Mouse (Mus musculus) kidney, adult 10 weeks (tissue): ENCODE data around the gene Oasl1. TPM values are rescaled to one million over a fixed set of nuclear protein-coding genes. Genes with fewer than 3 reads are reported as not detected.

ENCODE experiments used
- polyA plus RNA-seq: library from polyadenylated mRNA; stranded (reverse); fragments of 350-450 nt; fragmentation: Illumina TruSeq; extraction: RNeasy Lipid Tissue Mini Kit (QIAGEN cat#74804); gene quantifications from one replicate; pipeline ENCODE4 v1.2.3, GENCODE M21; 2014; ENCODE audit warnings: low read depth, low replicate concordance

Oasl1 gene
- not detected for polyA plus RNA-seq

DNA sequence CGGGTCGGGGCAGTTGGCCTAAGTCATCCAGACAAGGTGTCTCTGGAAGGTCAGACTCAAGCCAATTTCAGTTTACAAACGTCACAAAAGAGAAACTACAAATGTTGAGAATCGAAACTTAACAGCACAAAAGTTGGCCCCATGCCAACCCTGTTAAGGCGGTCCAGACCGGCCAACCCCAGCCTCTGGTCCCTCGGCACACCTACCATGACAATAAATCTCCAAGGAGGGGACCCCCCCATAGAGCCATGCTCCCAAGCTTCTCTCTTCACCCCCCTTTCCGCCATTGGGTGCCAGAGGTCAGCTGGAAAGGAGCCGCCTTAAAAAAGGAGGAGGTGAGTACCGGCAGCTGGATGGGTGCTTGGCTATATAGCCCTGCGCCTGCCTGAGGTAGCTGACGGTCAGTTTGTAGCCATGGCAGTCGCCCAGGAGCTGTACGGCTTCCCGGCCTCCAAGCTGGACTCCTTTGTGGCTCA, at the start of gene Oasl1:
TSS of gene Oasl1 (plus strand) at position 243 of the 476 bp plus-strand sequence.

DNA sequence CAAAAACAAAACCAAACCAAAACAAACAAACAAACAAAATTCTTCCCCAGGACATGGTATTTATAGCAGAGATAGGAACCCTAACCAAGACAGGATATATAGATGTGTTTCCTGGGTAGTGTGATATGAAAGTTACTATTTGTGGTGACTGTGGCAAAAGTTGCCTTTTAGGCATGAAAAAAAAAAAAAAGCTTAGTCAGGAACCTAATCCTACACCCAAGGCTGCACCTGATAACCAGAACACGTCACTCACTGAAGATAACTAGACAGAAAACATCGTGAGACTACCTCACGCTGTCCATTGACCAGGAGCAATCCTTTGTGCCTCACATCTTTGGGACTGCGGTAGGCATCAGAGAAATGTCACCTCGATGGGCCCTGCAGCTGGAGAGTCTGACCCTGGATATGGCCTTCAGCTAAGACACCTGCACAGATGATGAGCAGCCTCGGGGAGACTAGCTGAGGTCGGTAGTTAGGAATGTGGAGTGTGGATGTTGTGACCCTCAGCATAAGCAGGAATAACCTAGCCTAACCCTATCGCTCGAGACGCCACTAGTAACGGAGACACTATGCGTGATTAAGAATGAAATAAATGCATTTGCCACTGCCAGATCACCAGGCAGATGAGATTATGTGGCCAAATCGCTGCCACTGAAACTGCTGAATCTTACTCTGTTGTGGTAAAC, 26.2 kb upstream of the Oasl1 start, which contains the start of gene Oasl2:
TSS of gene Oasl2 (plus strand) at position 249 of the 686 bp plus-strand sequence.

DNA sequence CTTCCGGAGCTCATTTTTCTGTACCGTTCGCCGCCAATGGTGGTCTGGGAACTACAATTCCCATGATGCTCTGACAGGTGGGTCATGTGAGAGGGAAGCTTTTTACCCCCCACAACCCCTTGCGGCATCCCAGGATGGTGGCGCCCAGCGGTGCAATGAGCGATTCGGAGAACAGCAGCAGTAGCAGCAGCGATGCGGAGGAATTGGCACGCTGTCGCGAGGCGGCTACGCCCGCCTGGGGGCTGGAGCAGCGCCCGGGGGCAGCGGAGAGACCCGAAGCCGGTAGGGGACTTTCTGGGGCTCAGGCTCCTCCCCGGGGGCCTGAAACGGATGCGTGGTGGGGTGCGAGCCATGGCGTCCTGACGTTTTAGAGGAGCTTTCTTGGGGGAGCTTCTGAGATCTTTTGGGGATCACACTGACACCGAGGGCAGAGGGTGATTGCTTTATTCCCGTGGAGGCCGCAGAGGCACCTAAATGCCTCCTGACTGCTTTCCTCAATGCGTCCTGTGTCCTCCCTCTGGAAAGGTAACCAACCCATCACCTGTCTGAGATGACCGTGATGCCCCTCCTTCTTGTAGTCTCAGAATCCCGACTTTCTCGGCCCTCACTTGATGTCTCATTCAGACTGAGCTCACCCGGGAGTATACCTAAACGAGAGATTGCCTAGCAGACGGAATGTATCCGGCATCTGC, 19.2 kb downstream of the Oasl1 start, which contains the start of gene 2210016L21Rik:
TSS of gene 2210016L21Rik (plus strand) at position 85 of the 692 bp plus-strand sequence.

DNA sequence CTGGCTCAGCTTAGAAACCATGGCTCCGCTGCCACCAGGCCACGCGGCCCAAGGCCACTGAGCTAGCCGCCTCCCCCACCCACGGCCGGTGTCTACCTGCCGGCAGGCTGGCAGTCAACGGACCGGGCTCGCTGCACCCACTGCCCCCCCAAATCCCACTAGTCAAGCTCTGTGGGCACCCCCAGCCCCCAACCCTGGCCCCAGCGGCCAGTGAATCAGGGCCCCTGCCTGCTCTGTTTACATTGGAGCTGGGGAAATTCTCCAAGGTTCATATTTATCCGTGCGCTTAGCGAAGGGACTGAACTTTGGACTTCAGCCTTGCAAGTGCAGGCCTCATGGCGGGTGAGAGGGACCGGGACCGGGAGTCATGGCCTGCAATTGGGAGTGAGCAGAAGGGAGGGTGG, 47.8 kb downstream of the Oasl1 start, which contains the start of gene Hnf1a:
TSS of gene Hnf1a (minus strand) at position 271 of the 404 bp plus-strand sequence.

Other genes with a start within 250 kb of the Oasl1 start
- gene Gltp, start 232.3 kb upstream of the Oasl1 start, polyA plus RNA-seq, result 28.0 TPM
- 0.69 TPM for gene Tchp, start 215.5 kb upstream of the Oasl1 start, polyA plus RNA-seq
- 28.5 TPM for gene Ankrd13a, start 148.6 kb upstream of the Oasl1 start, polyA plus RNA-seq
- gene Git2, start 147.7 kb upstream of the Oasl1 start, polyA plus RNA-seq, result 8.2 TPM
- gene 1500011B03Rik, start 99.8 kb upstream of the Oasl1 start, polyA plus RNA-seq, result 32.9 TPM
- gene 4930519G04Rik, start 69.6 kb upstream of the Oasl1 start, polyA plus RNA-seq, result not detected
- gene Gm9936, start 64.6 kb upstream of the Oasl1 start, polyA plus RNA-seq, result not detected
- gene Oasl2, start 26.3 kb upstream of the Oasl1 start, polyA plus RNA-seq, result 15.1 TPM
- gene 2210016L21Rik, start 18.9 kb downstream of the Oasl1 start, polyA plus RNA-seq, result 1.8 TPM
- not detected for gene Hnf1a, start 47.9 kb downstream of the Oasl1 start, polyA plus RNA-seq
- 31.7 TPM for gene Sppl3, start 87.9 kb downstream of the Oasl1 start, polyA plus RNA-seq
- gene Gm10401, start 175.1 kb downstream of the Oasl1 start, polyA plus RNA-seq, result not detected
- 4.5 TPM for gene Acads, start 196.1 kb downstream of the Oasl1 start, polyA plus RNA-seq
- gene Unc119b, start 211.7 kb downstream of the Oasl1 start, polyA plus RNA-seq, result 13.2 TPM
- 173 TPM for gene Mlec, start 234.9 kb downstream of the Oasl1 start, polyA plus RNA-seq